Mouse (Mus musculus): ENCODE results near the gene Cbx4. TPM values are rescaled to one million over a fixed set of nuclear protein-coding genes. Genes with fewer than 3 reads are reported as not detected.

Cbx4 gene
- polyA plus RNA-seq, 1 experiment from 2014 or later = 4.8 TPM

DNA sequence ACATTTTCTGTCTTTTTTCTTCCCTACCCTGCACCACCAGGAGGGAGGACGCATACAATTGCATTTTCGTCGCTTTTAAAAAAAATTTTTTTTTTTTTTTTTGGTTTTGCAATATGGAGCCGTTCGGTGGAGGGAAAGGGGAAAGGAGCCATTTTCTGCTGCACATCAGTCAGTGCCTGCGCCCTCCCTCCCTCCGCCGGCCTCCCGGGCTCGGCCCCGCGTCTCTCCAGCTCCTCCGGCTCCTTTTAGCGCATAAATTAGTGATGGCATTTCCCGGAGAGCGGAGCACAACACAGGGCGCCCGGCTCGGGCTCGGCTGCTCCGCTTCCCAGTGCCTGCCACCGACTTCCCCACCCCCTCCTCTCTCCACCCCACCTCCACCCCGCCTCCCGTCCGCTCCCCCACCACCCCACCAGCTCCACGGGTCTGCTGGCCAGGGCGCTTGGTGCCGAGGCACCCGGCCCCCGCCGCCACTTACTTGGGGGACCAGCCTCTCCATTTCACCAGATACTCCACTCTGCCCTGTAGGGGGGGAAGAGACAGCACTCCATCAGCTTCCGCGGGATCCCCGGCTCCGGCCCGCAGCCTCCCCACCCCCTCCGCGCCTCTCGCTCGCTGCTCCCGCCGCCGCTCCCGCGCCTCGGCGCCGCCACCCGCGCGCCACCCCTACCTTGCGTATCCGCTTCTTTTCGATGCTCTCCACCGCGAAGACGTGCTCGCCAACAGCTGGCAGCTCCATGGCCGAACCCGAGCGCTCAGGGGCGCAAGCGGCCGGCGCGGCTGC is 550 bp downstream of the Cbx4 start:
- no peaks in the 10 kb centered on the region; the same call in 1 of the 2 replicates for H3K36me3 ChIP-seq (replicated peaks; ENCODE audit: control insufficient read depth, insufficient read depth, low read depth, low read length)
- peaks cover 45% of the 10 kb centered on the region for H3K4me1 ChIP-seq (ENCODE audit: control insufficient read depth, insufficient read depth, low read length)
- under 1% methylated on average over 61 of the region's 66 CpGs for WGBS
- peaks cover 72% of the 10 kb centered on the region for H3K27me3 ChIP-seq (ENCODE audit: control insufficient read depth, insufficient read depth, low read length)
- peak overlapping the region; percentile 84 for H3K4me3 ChIP-seq (ENCODE audit: low read depth, low read length)
- H3K9ac ChIP-seq (replicated peaks; ENCODE audit: low read length) = peak overlapping the region; percentile 90
- H3K4me2 ChIP-seq (ENCODE audit: low read depth, low read length) = peak overlapping the region; percentile 73
- peak overlapping the region; percentile 97 for H3K27ac ChIP-seq (replicated peaks; ENCODE audit: low read depth, low read length)
- DNase-seq (ENCODE audit: low spot score) = peak; percentile 72
- no peaks in the 10 kb centered on the region for H3K9me3 ChIP-seq (replicated peaks; ENCODE audit: control insufficient read depth, low read length)
- ATAC-seq (replicated peaks; ENCODE audit: insufficient number of reproducible peaks, low FRiP score, low TSS enrichment, low read depth) = peak; percentile 34

DNA sequence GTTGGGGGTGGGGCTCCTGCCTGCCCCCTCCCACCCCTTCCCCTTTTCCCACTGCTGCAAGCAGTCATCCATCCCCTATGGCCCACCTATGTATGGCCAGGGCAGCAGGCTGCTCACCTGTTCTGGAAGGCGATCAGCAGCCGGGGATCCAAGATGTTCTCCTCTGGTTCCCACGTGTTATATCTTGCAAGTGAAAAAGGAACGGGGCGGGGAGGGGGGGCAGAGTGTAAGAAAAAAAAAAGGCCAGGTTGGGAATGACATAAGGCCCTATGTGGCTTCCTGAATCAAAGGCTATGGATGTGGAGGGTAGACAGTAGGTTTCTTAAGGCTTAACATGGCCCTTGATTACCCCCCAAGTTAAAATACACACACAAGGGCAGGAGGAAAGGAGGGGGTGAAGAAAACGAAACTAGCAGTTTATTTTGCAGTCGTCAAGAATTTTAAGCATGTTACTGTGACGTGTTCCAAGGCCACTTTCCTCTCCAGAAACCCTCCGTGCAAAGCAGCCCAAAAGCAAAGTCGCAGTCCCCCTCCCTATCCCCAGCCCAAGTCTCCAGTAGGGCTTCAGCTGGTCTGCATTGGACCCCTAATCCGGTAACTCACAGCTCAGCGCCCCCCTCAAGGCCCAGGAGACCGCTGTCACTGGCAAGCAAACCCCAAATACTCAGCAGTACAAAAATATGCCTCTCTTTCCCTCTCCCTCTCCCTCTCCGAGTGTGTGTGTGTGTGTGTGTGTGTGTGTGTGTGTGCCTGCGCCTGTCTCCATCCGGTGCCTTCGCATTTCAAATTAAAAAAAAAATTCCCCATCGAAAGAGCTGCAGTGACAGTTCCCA is 1.4 kb downstream of the Cbx4 start:
- H3K27ac ChIP-seq (replicated peaks; ENCODE audit: low read depth, low read length) = no peak overlapping the region
- H3K36me3 ChIP-seq (replicated peaks; ENCODE audit: control insufficient read depth, insufficient read depth, low read depth, low read length) = no peaks in the 10 kb centered on the region; the same call in 1 of the 2 replicates
- H3K9me3 ChIP-seq (replicated peaks; ENCODE audit: control insufficient read depth, low read length) = no peaks in the 10 kb centered on the region
- H3K4me3 ChIP-seq (ENCODE audit: low read depth, low read length) = peak overlapping the region; percentile 84
- peak; percentile 62 for DNase-seq (ENCODE audit: low spot score)
- H3K4me1 ChIP-seq (ENCODE audit: control insufficient read depth, insufficient read depth, low read length) = peaks cover 48% of the 10 kb centered on the region
- peaks cover 71% of the 10 kb centered on the region for H3K27me3 ChIP-seq (ENCODE audit: control insufficient read depth, insufficient read depth, low read length)
- peak overlapping the region; percentile 56 for H3K9ac ChIP-seq (replicated peaks; ENCODE audit: low read length)
- no peak for ATAC-seq (replicated peaks; ENCODE audit: insufficient number of reproducible peaks, low FRiP score, low TSS enrichment, low read depth)
- WGBS = 1% methylated on average over 18 of the region's 18 CpGs
- H3K4me2 ChIP-seq (ENCODE audit: low read depth, low read length) = peak overlapping the region; percentile 73

DNA sequence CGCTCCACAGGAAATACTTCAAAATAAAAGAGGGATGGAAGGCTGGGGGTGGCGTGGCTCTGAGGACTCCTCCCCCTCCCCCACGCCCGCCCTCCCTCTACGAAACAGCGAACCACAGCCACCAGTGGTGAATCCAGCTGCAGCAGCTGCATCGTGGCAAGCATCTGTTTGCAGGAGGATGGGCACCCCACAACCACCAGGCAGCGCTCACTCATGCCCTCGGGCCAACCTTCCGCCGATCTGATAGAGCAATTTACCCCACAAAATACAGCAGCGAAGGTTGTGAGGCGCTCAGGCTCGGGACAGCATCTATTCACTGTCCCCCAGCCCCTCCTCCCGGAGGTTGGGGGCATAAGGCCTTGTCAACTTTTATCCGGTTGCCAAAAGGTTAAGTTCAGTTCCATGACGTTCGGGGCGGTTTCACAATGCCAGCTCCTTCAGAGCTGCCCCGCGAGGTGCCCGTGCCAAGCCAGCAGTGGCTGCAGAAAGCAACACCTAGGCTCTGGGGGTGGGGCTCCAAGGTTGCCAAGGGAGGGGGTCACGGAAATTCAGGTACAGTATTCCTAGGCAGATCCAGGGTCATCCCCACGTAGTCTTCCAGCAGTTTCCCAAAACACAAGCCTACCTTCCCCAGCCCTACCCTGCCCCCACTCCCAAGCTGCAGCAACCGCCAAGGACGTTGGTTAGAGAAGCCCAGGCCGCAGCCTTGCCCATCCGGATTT is 2.1 kb downstream of the Cbx4 start:
- ATAC-seq (replicated peaks; ENCODE audit: insufficient number of reproducible peaks, low FRiP score, low TSS enrichment, low read depth) (no peak), DNase-seq (ENCODE audit: low spot score) (no peak)
- no peaks in the 10 kb centered on the region for H3K9me3 ChIP-seq (replicated peaks; ENCODE audit: control insufficient read depth, low read length)
- 2% methylated on average over 28 of the region's 28 CpGs for WGBS
- H3K36me3 ChIP-seq (replicated peaks; ENCODE audit: control insufficient read depth, insufficient read depth, low read depth, low read length) = no peaks in the 10 kb centered on the region; the same call in 1 of the 2 replicates
- peaks cover 69% of the 10 kb centered on the region for H3K27me3 ChIP-seq (ENCODE audit: control insufficient read depth, insufficient read depth, low read length)
- peak overlapping the region; percentile 73 for H3K4me2 ChIP-seq (ENCODE audit: low read depth, low read length)
- peak overlapping the region; percentile 9; the same call in 1 of the 2 replicates for H3K9ac ChIP-seq (replicated peaks; ENCODE audit: low read length)
- no peak overlapping the region for H3K27ac ChIP-seq (replicated peaks; ENCODE audit: low read depth, low read length)
- H3K4me3 ChIP-seq (ENCODE audit: low read depth, low read length) = peak overlapping the region; percentile 84
- peaks cover 51% of the 10 kb centered on the region for H3K4me1 ChIP-seq (ENCODE audit: control insufficient read depth, insufficient read depth, low read length)

DNA sequence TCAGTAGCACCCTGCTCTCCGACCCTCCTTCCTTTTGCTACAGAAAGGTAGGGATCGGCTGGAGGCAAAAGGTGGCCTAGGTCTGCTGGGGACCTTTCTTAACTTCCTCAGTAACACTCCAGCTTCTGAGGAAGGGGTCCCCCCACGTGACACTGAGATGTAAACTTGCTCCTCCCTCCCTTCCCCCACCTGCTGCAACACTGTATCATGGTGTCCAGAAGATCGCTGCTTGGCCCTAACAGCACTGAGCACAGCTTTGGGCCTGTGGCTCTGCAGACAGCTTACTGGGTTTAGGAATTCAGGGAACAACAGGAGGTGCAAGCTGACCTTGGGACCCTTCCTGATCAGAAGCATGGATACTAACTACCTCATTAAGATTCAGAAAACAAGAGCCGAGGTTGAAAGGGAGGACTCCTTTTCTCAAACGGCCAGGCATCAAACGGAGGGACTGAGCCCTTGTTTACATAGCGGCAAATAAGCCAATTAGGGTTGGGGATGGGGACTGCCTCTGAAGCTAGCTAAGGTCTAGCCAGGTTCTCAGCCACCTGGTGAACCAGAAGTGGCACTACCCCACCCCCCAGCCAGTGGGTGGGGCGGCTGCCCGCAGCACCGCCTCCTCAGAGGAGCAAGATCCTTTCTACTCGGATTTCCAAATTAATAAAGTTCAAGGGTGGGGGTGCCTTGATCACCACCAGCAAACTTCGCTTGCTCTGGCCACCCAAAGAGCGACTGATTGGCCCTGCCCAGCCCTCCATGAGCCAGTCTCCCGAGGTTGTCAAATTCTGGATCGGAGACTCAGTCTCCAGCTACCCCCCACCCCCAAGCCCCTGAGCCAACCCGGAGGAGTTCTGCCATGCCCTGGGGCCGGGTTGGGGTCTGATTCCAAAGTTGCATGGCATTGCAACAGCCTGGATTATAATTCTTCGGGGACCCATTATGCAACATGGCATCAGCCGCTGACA is 3.1 kb downstream of the Cbx4 start:
- Histone ChIP-seq H3K27me3 (ENCODE audit: control insufficient read depth, insufficient read depth, low read length) (peaks cover 62% of the 10 kb centered on the region), H3K4me3 (ENCODE audit: low read depth, low read length) (peak overlapping the region; percentile 84; the same call in 1 of the 2 replicates), H3K4me2 (ENCODE audit: low read depth, low read length) (peak overlapping the region; percentile 73), H3K9me3 (replicated peaks; ENCODE audit: control insufficient read depth, low read length) (no peaks in the 10 kb centered on the region), H3K9ac (replicated peaks; ENCODE audit: low read length) (no peak overlapping the region; the same call in 1 of the 2 replicates), H3K4me1 (ENCODE audit: control insufficient read depth, insufficient read depth, low read length) (peaks cover 51% of the 10 kb centered on the region), H3K27ac (replicated peaks; ENCODE audit: low read depth, low read length) (no peak overlapping the region), H3K36me3 (replicated peaks; ENCODE audit: control insufficient read depth, insufficient read depth, low read depth, low read length) (no peaks in the 10 kb centered on the region; the same call in 1 of the 2 replicates)
- 5% methylated on average over 20 of the region's 20 CpGs for WGBS
- ATAC-seq (replicated peaks; ENCODE audit: insufficient number of reproducible peaks, low FRiP score, low TSS enrichment, low read depth) = no peak
- peak; percentile 35 for DNase-seq (ENCODE audit: low spot score)

DNA sequence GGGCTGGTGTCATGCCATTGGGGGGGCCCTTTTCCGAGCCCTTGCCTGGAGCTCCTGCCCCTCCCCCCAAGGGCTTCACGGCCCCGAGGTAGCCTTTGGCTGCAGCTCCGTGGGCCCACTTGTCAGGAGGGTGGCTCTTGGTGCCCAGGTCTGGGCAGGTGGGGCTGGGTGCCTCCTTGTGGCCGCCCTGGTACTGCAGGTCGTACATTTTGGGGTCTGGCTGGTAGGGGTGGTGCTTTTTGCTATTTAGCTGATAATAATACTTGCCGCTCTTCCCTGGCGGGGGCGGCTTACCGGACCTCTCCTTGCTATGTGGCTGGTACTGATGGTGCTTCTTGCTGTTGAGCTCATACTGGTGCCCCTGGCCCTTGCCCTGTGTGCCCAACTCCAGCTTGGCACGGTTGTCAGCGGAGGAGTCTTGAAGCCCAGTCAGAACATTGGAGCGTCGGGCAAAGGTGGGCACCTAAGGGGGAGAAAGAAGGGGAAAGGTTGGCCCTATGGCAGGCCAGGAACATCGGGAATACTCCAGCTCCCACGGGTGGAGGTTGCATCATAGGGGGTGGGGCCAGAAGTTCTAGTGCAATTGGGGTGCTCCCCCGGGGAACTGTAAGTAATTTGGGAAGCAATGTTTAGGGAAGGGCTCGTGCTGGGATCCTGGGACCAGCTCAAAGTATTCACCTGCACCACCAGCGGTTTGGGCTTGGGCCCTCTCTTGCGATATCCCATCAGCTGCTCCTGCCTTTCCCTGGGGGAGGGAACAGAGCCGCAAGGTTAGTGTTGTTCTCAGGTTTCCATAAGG is 4.0 kb downstream of the Cbx4 start:
- Histone ChIP-seq H3K9me3 (replicated peaks; ENCODE audit: control insufficient read depth, low read length) (no peaks in the 10 kb centered on the region), H3K36me3 (replicated peaks; ENCODE audit: control insufficient read depth, insufficient read depth, low read depth, low read length) (no peaks in the 10 kb centered on the region; the same call in 1 of the 2 replicates), H3K27ac (replicated peaks; ENCODE audit: low read depth, low read length) (no peak overlapping the region), H3K9ac (replicated peaks; ENCODE audit: low read length) (no peak overlapping the region), H3K4me2 (ENCODE audit: low read depth, low read length) (no peak overlapping the region), H3K4me1 (ENCODE audit: control insufficient read depth, insufficient read depth, low read length) (peaks cover 48% of the 10 kb centered on the region), H3K4me3 (ENCODE audit: low read depth, low read length) (0 out of 2 replicates have a peak overlapping the region, but pooled peaks have one; percentile 5), H3K27me3 (ENCODE audit: control insufficient read depth, insufficient read depth, low read length) (peaks cover 53% of the 10 kb centered on the region)
- WGBS = 11% methylated on average over 21 of the region's 21 CpGs
- DNase-seq (ENCODE audit: low spot score) (peak; percentile 57), ATAC-seq (replicated peaks; ENCODE audit: insufficient number of reproducible peaks, low FRiP score, low TSS enrichment, low read depth) (no peak)

DNA sequence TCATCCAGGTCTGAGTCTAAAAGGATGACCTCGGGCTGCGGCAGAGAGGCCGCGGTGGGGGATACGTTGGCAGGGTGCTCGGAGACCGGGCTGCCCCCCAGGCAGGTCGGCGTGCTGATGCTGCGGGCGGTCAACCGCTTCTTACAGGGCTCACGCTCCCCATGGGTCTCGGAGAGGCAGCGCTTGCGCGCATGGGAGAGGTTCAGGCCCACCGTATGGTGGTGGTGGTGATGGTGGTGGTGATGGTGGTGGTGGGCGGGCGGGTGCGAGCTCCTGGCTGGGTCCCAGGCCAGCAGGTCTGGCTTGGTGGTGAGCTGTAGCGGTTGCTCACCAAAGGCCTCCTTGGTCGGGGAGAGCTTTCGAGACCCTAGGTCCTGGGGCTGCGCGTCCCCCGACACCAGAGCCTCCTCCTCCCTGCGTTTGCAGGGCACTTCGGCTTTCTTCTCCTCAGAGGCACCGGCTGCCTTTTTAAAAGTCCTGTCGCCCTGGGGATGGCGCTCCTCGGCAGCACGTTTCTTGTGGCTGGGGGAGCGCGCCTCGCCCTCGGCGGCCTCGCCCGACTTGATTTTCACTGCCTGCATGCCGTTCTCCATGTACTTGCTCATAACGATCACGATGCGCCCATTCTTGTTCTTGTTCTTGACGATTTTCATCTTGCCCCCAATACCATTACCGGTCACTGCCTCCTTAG is 4.7 kb downstream of the Cbx4 start:
- Histone ChIP-seq H3K4me3 (ENCODE audit: low read depth, low read length) (peak overlapping the region; percentile 8; the same call in 1 of the 2 replicates), H3K27me3 (ENCODE audit: control insufficient read depth, insufficient read depth, low read length) (peaks cover 49% of the 10 kb centered on the region), H3K27ac (replicated peaks; ENCODE audit: low read depth, low read length) (no peak overlapping the region), H3K9me3 (replicated peaks; ENCODE audit: control insufficient read depth, low read length) (no peaks in the 10 kb centered on the region), H3K4me1 (ENCODE audit: control insufficient read depth, insufficient read depth, low read length) (peaks cover 48% of the 10 kb centered on the region), H3K36me3 (replicated peaks; ENCODE audit: control insufficient read depth, insufficient read depth, low read depth, low read length) (no peaks in the 10 kb centered on the region; the same call in 1 of the 2 replicates), H3K4me2 (ENCODE audit: low read depth, low read length) (no peak overlapping the region), H3K9ac (replicated peaks; ENCODE audit: low read length) (no peak overlapping the region; the same call in 1 of the 2 replicates)
- ATAC-seq (replicated peaks; ENCODE audit: insufficient number of reproducible peaks, low FRiP score, low TSS enrichment, low read depth) (no peak), DNase-seq (ENCODE audit: low spot score) (no peak)
- WGBS = 13% methylated on average over 47 of the region's 47 CpGs

Measured in embryonic facial prominence, embryonic 11.5 days (tissue).